Mouse (Mus musculus): ENCODE measurements at regions not wholly inside any gene's neighbourhood (a gene's known extent, or its start where the extent isn't known, plus 50 kb on each side); places are given as distances from the start of the nearest gene placed in this dataset.

- no peak for DNase-seq (ENCODE audit: low read depth, low spot score)
Measured at GRCm38 (mm10) chr3:131799774-131800173, 235.2 kb downstream of the Papss1 start.

- DNase-seq (ENCODE audit: low read depth, low spot score): no peak
Measured at GRCm38 (mm10) chr3:131801551-131801950, 237.0 kb downstream of the Papss1 start.

GRCm38 (mm10) chr3:131802841-131803240 is 238.3 kb downstream of the Papss1 start:
- no peak for DNase-seq (ENCODE audit: low read depth, low spot score)

- no peak for DNase-seq (ENCODE audit: low read depth, low spot score)
Measured at GRCm38 (mm10) chr3:131808127-131808526, 243.6 kb downstream of the Papss1 start.

GRCm38 (mm10) chr3:131812968-131813367 is 248.4 kb downstream of the Papss1 start:
- DNase-seq (ENCODE audit: low read depth, low spot score): no peak

- DNase-seq (ENCODE audit: low read depth, low spot score): no peak
Measured at GRCm38 (mm10) chr3:131818806-131819205, 254.2 kb downstream of the Papss1 start.

GRCm38 (mm10) chr3:131857442-131857841 is 227.7 kb upstream of the Dkk2 start:
- DNase-seq (ENCODE audit: low read depth, low spot score): no peak

GRCm38 (mm10) chr3:131859083-131859482 is 226.0 kb upstream of the Dkk2 start:
- DNase-seq (ENCODE audit: low read depth, low spot score): no peak

- no peak for DNase-seq (ENCODE audit: low read depth, low spot score)
Measured at GRCm38 (mm10) chr3:131865106-131865505, 220.0 kb upstream of the Dkk2 start.

- DNase-seq (ENCODE audit: low read depth, low spot score): no peak
Measured at GRCm38 (mm10) chr3:131867266-131867665, 217.8 kb upstream of the Dkk2 start.

- no peak for DNase-seq (ENCODE audit: low read depth, low spot score)
Measured at GRCm38 (mm10) chr3:131868219-131868964, 216.7 kb upstream of the Dkk2 start.

GRCm38 (mm10) chr3:131869306-131869705 is 215.8 kb upstream of the Dkk2 start:
- no peak for DNase-seq (ENCODE audit: low read depth, low spot score)

GRCm38 (mm10) chr3:131882667-131883066 is 202.4 kb upstream of the Dkk2 start:
- DNase-seq (ENCODE audit: low read depth, low spot score): no peak

GRCm38 (mm10) chr3:131886470-131886869 is 198.6 kb upstream of the Dkk2 start:
- DNase-seq (ENCODE audit: low read depth, low spot score): peak; percentile 9

- DNase-seq (ENCODE audit: low read depth, low spot score): no peak
Measured at GRCm38 (mm10) chr3:131886984-131887383, 198.1 kb upstream of the Dkk2 start.

- DNase-seq (ENCODE audit: low read depth, low spot score): no peak
Measured at GRCm38 (mm10) chr3:131887670-131888069, 197.4 kb upstream of the Dkk2 start.

GRCm38 (mm10) chr3:131891941-131892340 is 193.2 kb upstream of the Dkk2 start:
- no peak for DNase-seq (ENCODE audit: low read depth, low spot score)

- no peak for DNase-seq (ENCODE audit: low read depth, low spot score)
Measured at GRCm38 (mm10) chr3:131893061-131893804, 191.9 kb upstream of the Dkk2 start.

GRCm38 (mm10) chr3:131895057-131895456 is 190.0 kb upstream of the Dkk2 start:
- no peak for DNase-seq (ENCODE audit: low read depth, low spot score)

- DNase-seq (ENCODE audit: low read depth, low spot score): no peak
Measured at GRCm38 (mm10) chr3:131913534-131913933, 171.6 kb upstream of the Dkk2 start.

- no peak for DNase-seq (ENCODE audit: low read depth, low spot score)
Measured at GRCm38 (mm10) chr3:131914372-131914771, 170.7 kb upstream of the Dkk2 start.

GRCm38 (mm10) chr3:131914997-131915396 is 170.1 kb upstream of the Dkk2 start:
- no peak for DNase-seq (ENCODE audit: low read depth, low spot score)
